Mouse (Mus musculus) hindlimb bud, embryonic 11.5 days (tissue): ENCODE data around the gene Evc.

ENCODE experiments used
- DNase-seq: peaks from one replicate; pipeline ENCODE4 v3.0.0-alpha.2; 2012; ENCODE audit warnings: low read depth, low spot score; ENCODE audit errors: extremely low spot score

The Evc gene

GRCm38 (mm10) chr5:37243169-37243886 is 93.4 kb downstream of the Evc start:
- no peak for DNase-seq

DNA sequence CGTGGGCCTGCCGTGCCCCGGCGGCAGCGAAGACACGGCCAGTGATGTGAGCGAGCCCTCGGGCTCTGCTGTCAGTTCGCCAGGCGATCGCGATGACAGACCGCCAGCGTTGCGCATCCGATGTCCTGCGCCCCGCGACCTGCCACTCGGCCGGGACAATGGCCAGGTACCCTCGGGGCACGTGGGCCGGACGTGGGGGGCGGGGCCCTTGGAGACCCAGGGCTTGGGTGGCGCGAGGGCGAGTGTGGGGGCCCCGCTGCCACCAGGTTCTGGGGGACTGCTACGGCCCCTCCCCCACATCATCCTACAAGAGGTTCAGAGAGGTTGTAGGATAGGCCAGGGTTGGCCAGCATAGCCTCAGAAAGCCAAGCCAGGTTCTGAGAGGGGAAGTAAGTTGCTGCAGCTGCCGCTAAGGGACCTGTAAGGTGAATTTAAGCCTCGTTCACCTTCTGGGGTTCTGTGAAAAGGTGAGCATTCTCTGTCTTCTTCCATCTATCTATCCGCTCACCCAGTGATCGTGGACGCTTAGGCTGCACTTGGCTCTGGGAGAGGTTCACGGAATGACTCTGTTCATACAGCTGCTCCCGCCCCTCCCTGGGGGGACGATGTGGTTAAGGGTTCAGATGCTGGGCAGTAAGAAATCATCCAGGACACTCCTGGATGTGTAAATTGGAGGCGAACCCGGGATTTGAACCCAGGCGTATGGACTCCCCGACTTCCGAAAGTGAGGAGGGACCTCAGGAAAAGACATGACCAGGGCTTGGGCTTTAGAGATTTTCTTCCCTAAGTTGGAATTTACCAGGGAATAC is 94.1 kb downstream of the Evc start:
- DNase-seq, result no peak

- DNase-seq, result no peak
These were observed 95.0 kb downstream of the Evc start, which contains the start of gene Crmp1 for GRCm38 (mm10) chr5:37241651-37242151. TSS of gene Crmp1 (plus strand) at chr5:37241940.

DNA sequence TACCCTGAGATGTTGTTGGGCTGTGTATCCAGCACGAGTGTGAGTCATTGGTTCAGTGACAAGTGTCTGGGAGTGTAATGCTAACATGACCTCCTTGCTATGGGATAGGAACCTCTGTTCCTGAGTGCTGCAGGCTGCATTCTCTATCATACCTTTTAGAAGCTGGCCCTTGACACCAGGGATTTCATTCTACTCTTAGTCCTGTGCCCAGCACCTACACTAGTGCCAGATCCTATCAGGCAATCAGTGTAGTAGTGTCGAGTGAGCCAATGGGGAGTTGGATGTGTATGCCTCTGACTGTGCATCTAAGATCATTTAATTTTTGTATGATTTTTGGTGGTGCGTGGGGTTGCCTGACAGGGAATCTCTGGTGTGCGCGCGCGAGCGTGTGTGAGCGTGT is 95.5 kb downstream of the Evc start:
- no peak for DNase-seq

DNA sequence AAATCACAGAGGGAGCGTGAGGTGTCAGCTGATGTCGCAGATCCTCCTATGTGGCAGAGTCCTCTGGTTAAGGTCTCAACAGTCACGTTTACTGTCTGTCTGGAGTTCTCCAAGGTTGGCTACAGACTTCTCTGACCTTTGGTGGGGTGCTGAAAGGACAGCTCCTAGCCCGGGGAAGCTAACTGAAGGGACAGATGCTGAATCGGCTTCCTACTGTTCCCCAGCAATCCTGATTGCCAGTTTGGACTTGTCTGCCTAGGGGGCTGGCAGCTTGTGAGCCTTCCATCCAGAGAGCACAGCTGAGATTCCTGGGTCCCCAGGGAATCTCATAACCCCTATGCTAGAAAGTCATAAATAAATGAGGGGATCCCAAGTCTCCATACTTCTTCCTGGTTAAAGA is 96.1 kb downstream of the Evc start:
- DNase-seq, result no peak
